Mouse (Mus musculus) megakaryocyte, embryonic 14.5 days (primary cell): ENCODE data around the gene C1qtnf5.

Source experiments
- FLI1 ChIP-seq: IDR thresholded peaks from 2 replicates; pipeline ENCODE4 v1.6.1; 2012; ENCODE audit warnings: low read length, inconsistent platforms, mixed read lengths
- GATA1 ChIP-seq: IDR thresholded peaks from 3 replicates; pipeline ENCODE4 v1.6.1; 2012; ENCODE audit warnings: mixed read lengths, low read length, inconsistent platforms, borderline replicate concordance

DNA sequence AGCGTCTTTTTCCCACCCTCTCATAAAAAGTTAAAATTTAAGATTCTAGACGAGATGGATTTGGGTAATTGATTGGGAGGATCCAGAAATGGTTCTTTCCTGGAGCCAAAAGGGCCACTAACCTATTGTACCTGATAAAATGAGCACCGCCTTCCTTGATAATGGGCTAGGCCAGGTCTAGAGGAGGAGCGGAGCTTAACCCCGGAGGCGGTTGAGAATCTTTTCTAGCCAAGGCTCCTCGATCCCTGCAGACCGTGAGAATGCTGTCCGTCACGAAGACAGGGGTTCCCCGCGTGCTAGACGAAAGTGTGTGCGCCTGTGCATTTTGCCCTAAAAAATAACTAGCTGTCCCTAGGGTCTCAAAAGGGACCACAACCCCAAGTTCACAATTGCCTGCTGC, 22.8 kb upstream of the C1qtnf5 start:
- TF ChIP-seq GATA1, result no peak
- TF ChIP-seq FLI1, result no peak
